Mouse (Mus musculus): ENCODE data around the gene Gm45208. TPM values are rescaled to one million over a fixed set of nuclear protein-coding genes. Genes with fewer than 3 reads are reported as not detected.

Gene Gm45208
- polyA plus RNA-seq, 1 experiment = 12.9 TPM

DNA sequence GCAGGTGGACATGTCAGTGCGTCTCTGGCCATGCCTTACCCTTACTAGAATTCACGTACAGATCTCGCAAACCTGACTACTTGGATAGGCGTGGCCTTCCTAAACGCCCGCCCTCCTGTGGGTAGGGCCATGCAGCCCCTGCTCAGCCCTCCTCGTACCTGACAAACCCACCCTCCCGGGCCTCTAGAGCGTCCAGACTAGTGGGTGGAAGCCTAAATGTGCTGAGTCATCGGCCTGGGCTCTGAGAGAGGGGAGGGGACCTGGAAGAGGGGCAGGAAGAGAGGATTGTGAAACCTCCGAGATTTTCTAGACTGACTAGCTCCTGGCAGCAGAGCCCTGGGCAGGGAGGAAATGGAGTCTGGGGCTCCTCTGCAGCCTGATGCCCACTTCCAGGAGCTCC, 43.7 kb downstream of the Gm45208 start:
- TF ChIP-seq GATA1 (IDR thresholded peaks at IDR 0.05; ENCODE audit: borderline replicate concordance, low read length) (no peak), FLI1 (IDR thresholded peaks at IDR 0.05; ENCODE audit: low read length) (no peak)
- H3K27me3 ChIP-seq (replicated peaks) = no peaks in the 10 kb centered on the region
- H3K4me3 ChIP-seq (replicated peaks) = peak overlapping the region; percentile 52
- H3K4me1 ChIP-seq = peaks cover 38% of the 10 kb centered on the region
- H3K36me3 ChIP-seq (replicated peaks; ENCODE audit: low read length) = peaks cover 55% of the 10 kb centered on the region
- H3K9me3 ChIP-seq = no peaks in the 10 kb centered on the region

DNA sequence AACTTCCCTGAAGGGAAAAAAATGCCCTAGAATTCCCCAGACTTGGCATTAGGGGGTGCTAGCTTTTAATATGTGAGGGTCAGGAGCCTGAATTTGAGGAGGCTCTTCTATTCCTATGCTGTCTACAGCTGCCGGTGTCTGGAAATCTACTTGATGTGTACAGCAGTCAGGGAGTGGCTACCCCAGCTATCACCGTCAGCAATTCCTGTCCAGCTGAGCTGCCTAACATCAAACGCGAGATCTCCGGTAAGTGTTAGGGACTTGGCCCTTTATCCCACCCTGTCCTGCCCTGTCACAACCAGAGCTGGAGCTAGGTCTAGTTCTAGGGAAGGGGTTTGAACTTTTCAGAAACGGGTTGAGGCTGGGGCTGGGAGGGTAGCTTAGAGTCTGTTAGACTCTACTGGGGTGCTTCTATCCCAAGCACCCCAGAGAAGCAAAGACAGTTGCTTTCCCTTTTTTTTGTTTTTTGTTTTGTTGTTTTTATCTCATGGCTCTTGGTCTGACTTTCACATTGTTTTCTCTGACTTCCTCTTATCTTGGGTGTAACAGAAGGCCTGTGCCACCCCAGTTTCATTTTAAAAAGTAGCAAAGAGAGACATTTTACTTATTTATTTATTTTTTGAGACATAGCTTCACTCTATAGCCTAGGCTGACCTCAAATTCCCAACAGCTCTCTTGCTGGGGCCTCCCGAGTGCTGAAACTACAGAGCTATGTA, 47.4 kb downstream of the Gm45208 start:
- Histone ChIP-seq H3K4me3 (replicated peaks) (no peak overlapping the region), H3K27me3 (replicated peaks) (no peaks in the 10 kb centered on the region), H3K9me3 (no peaks in the 10 kb centered on the region), H3K36me3 (replicated peaks; ENCODE audit: low read length) (peaks cover 89% of the 10 kb centered on the region), H3K4me1 (peaks cover 26% of the 10 kb centered on the region)
- no peak for TF ChIP-seq GATA1 (IDR thresholded peaks at IDR 0.05; ENCODE audit: borderline replicate concordance, low read length)
- TF ChIP-seq FLI1 (IDR thresholded peaks at IDR 0.05; ENCODE audit: low read length) = no peak

DNA sequence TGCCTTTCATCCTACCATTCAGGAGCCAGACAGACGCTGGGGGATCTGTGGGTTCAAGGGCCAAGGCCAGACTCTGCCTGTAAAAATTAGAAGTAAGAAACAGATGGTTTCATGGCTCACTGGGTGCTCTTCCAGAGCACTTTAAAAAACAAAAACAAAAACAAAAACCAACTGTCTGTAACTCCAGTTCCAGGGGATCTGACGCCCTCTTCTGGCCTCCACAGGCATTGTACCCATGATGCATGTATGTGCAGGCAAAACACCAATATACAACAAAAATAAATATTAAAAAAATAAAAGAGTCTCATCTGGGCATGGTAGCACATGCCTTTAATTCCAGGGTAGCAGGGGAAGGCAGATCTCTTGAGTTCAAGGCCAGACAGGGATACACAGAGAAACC, 50.7 kb downstream of the Gm45208 start:
- no peaks in the 10 kb centered on the region for H3K27me3 ChIP-seq (replicated peaks)
- H3K4me1 ChIP-seq = peaks cover 16% of the 10 kb centered on the region
- no peak overlapping the region for H3K4me3 ChIP-seq (replicated peaks)
- H3K9me3 ChIP-seq = no peaks in the 10 kb centered on the region
- peaks cover 73% of the 10 kb centered on the region for H3K36me3 ChIP-seq (replicated peaks; ENCODE audit: low read length)
- TF ChIP-seq FLI1 (IDR thresholded peaks at IDR 0.05; ENCODE audit: low read length) (no peak), GATA1 (IDR thresholded peaks at IDR 0.05; ENCODE audit: borderline replicate concordance, low read length) (no peak)

DNA sequence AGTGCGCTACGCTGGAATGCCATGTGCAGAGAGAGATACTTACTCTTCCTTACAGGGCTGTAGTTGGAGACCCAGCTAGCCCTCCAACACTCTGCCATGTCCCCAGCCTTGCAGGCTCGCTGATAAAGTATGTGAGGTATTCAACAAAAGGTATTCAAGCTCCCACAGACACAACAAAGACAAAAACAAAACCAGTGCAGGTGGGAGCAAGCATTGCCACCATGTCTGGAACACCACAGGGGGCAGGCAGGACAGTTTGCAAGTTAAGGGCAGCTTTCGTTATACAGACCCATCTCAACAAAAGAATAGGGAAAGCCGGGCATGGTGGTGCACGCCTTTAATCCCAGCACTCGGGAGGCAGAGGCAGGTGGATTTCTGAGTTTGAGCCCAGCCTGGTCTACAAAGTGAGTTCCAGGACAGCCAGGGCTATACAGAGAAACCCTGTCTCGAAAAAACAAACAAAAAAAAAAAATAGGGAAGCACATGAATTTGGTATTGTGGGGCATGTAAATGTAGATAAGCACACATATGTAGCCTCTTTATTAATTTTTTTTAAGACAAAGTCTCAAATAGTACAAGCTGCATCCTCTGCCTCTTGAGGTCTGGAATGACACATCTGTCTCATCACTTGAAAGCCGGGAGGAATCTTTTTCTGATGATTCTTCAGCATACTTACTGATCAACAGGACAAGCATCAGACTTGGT, 53.6 kb downstream of the Gm45208 start:
- H3K36me3 ChIP-seq (replicated peaks; ENCODE audit: low read length) = peaks cover 44% of the 10 kb centered on the region
- no peaks in the 10 kb centered on the region for H3K27me3 ChIP-seq (replicated peaks)
- TF ChIP-seq GATA1 (IDR thresholded peaks at IDR 0.05; ENCODE audit: borderline replicate concordance, low read length) = no peak
- TF ChIP-seq FLI1 (IDR thresholded peaks at IDR 0.05; ENCODE audit: low read length) = no peak
- no peaks in the 10 kb centered on the region for H3K9me3 ChIP-seq
- no peak overlapping the region for H3K4me3 ChIP-seq (replicated peaks)
- H3K4me1 ChIP-seq = peaks cover 28% of the 10 kb centered on the region

DNA sequence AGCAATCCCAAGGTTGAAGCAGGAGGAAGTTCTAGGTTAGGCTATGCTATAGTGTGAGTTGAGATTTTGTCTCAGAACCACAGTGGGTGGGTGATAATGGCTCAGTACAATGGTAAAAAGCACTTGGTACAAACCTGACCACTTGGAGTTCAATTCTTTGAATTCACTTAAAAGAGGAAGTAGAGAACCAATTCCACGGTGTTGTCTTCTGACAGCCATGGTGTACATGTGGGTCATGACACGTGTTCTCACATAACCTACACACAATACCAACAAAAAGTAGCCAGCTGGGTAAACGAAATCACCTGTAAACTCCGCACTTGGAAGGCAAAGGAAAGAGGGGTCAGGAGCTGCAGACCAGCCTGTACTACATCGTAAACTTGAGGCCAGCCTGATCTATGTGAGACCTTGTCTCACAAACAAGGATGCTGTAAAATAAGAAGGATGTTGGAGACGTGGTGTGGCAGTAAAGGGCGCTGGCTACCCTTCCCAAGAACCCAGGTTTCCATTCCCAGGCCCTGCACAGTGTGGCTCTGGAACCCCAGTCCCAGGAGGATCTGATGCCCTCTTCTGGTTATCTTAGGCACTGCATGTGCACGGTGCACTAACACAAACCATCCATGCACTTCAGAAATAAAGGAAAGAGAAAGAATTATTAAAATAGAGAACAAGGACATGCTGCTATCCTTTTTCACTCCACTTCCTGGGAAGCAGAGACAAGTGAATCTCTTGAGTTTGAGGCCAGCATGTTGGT, 54.5 kb downstream of the Gm45208 start:
- no peak overlapping the region for H3K4me3 ChIP-seq (replicated peaks)
- no peaks in the 10 kb centered on the region for H3K9me3 ChIP-seq
- H3K27me3 ChIP-seq (replicated peaks) = no peaks in the 10 kb centered on the region
- TF ChIP-seq GATA1 (IDR thresholded peaks at IDR 0.05; ENCODE audit: borderline replicate concordance, low read length) (no peak), FLI1 (IDR thresholded peaks at IDR 0.05; ENCODE audit: low read length) (no peak)
- peaks cover 36% of the 10 kb centered on the region for H3K36me3 ChIP-seq (replicated peaks; ENCODE audit: low read length)
- peaks cover 28% of the 10 kb centered on the region for H3K4me1 ChIP-seq

DNA sequence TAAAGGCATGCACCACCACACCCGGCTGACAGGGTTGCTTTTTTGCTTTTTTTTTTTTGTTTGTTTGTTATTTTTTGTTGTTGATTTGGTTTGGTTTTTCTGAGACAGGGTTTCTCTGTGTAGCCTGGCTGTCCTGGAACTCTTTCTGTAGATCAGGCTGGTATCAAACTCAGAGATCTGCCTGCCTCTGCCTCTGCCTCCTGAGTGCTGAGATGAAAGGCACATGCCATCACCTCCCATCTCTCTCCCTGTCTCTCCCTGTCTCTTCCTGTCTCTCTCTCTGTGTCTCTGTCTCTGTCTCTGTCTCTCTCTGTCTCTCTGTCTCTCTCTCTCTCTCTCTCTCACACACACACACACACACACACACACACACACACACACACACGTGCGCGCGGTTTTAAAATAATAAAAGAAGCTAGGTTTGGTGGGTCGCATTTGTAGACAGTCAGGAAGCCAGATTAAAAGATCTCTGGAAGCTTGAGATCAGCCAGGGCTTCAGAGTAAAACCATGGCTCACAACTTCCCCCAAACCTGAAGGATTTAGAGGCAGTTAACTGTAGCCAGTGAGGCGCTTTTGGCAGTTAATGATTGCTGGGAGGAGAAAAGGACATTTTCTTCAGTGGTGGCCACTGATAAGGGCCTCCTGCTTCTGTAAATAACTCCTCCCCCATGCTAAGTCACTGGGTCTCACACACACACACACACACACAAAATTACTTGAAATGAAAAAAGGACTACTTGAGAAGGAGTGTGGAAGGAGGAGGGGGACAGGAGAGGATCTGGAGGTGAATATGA, 56.6 kb downstream of the Gm45208 start:
- Histone ChIP-seq H3K9me3 (no peaks in the 10 kb centered on the region), H3K4me1 (peaks cover 28% of the 10 kb centered on the region), H3K36me3 (replicated peaks; ENCODE audit: low read length) (peaks cover 17% of the 10 kb centered on the region), H3K4me3 (replicated peaks) (peak overlapping the region; percentile 78), H3K27me3 (replicated peaks) (no peaks in the 10 kb centered on the region)
- no peak; the same call in 2 of the 3 replicates for TF ChIP-seq GATA1 (IDR thresholded peaks at IDR 0.05; ENCODE audit: borderline replicate concordance, low read length)
- TF ChIP-seq FLI1 (IDR thresholded peaks at IDR 0.05; ENCODE audit: low read length) = no peak

DNA sequence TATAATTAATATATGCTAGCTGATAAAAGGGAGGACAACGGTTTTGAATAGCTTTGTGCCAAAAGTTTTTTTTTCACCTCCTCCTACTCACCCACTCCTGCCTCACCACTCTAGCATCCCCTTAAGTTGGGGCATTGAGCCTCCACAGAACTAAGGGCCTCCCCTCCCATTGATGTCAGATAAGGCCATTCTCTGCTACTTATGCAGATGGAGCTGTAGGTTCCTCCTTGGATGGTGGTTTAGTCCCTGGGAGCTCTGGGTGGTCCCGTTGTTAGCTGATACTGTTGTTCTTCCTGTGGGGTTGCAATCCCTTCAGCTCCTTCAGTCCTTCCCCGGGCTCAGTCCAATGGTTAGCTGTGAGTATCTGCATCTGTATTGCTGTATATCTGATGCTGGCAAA, 57.2 kb downstream of the Gm45208 start:
- no peak overlapping the region for H3K4me3 ChIP-seq (replicated peaks)
- H3K27me3 ChIP-seq (replicated peaks) = no peaks in the 10 kb centered on the region
- TF ChIP-seq FLI1 (IDR thresholded peaks at IDR 0.05; ENCODE audit: low read length) (no peak), GATA1 (IDR thresholded peaks at IDR 0.05; ENCODE audit: borderline replicate concordance, low read length) (no peak)
- no peaks in the 10 kb centered on the region for H3K9me3 ChIP-seq
- peaks cover 28% of the 10 kb centered on the region for H3K4me1 ChIP-seq
- peaks cover 11% of the 10 kb centered on the region for H3K36me3 ChIP-seq (replicated peaks; ENCODE audit: low read length)

Other genes starting within 250 kb of the Gm45208 start
- gene Foxp3, start 148.6 kb upstream of the Gm45208 start, polyA plus RNA-seq (2012; ENCODE audit: insufficient read depth, low replicate concordance) = 3.1 TPM in 1 of 2 replicates, not detected in the other
- gene Ppp1r3f, start 148.0 kb upstream of the Gm45208 start, polyA plus RNA-seq (2012; ENCODE audit: insufficient read depth, low replicate concordance) = 0.54 and 1.3 TPM in 2 replicates
- 19.9 and 25.1 TPM in 2 replicates for gene Ccdc22, start 116.7 kb upstream of the Gm45208 start, polyA plus RNA-seq (2012; ENCODE audit: insufficient read depth, low replicate concordance)
- 0.03 TPM in 1 of 2 replicates, not detected in the other for gene Cacna1f, start 115.2 kb upstream of the Gm45208 start, polyA plus RNA-seq (2012; ENCODE audit: insufficient read depth, low replicate concordance)
- 1.4 TPM in 1 of 2 replicates, not detected in the other for gene Syp, start 83.8 kb upstream of the Gm45208 start, polyA plus RNA-seq (2012; ENCODE audit: insufficient read depth, low replicate concordance)
- 3.0 and 5.9 TPM in 2 replicates for gene Prickle3, start 65.0 kb upstream of the Gm45208 start, polyA plus RNA-seq (2012; ENCODE audit: insufficient read depth, low replicate concordance)
- 18.5 and 29.3 TPM in 2 replicates for gene Plp2, start 50.9 kb upstream of the Gm45208 start, polyA plus RNA-seq (2012; ENCODE audit: insufficient read depth, low replicate concordance)
- not detected in 2 replicates for gene Magix, start 41.0 kb upstream of the Gm45208 start, polyA plus RNA-seq (2012; ENCODE audit: insufficient read depth, low replicate concordance)
- 2.4 TPM in 1 of 2 replicates, not detected in the other for gene Gpkow, start 25.1 kb upstream of the Gm45208 start, polyA plus RNA-seq (2012; ENCODE audit: insufficient read depth, low replicate concordance)
- 8.7 and 24.6 TPM in 2 replicates for gene Wdr45, start 7.9 kb upstream of the Gm45208 start, polyA plus RNA-seq (2012; ENCODE audit: insufficient read depth, low replicate concordance)
- gene Praf2, start 6.2 kb downstream of the Gm45208 start, polyA plus RNA-seq (2012; ENCODE audit: insufficient read depth, low replicate concordance) = 28.2 and 91.3 TPM in 2 replicates
- 8.5 and 31.6 TPM in 2 replicates for gene Ccdc120, start 28.7 kb downstream of the Gm45208 start, polyA plus RNA-seq (2012; ENCODE audit: insufficient read depth, low replicate concordance)
- gene Tfe3, start 40.3 kb downstream of the Gm45208 start, polyA plus RNA-seq (2012; ENCODE audit: insufficient read depth, low replicate concordance) = 17.5 and 17.8 TPM in 2 replicates
- 7.5 and 16.3 TPM in 2 replicates for gene Gripap1, start 67.5 kb downstream of the Gm45208 start, polyA plus RNA-seq (2012; ENCODE audit: insufficient read depth, low replicate concordance)
- 0.15 TPM in 1 of 2 replicates, not detected in the other for gene Kcnd1, start 100.0 kb downstream of the Gm45208 start, polyA plus RNA-seq (2012; ENCODE audit: insufficient read depth, low replicate concordance)
- gene Otud5, start 119.1 kb downstream of the Gm45208 start, polyA plus RNA-seq (2012; ENCODE audit: insufficient read depth, low replicate concordance) = 89.2 and 180 TPM in 2 replicates
- 177 and 348 TPM in 2 replicates for gene Pim2, start 156.0 kb downstream of the Gm45208 start, polyA plus RNA-seq (2012; ENCODE audit: insufficient read depth, low replicate concordance)
- 99.5 and 147 TPM in 2 replicates for gene Slc35a2, start 161.8 kb downstream of the Gm45208 start, polyA plus RNA-seq (2012; ENCODE audit: insufficient read depth, low replicate concordance)
- gene Pqbp1, start 177.0 kb downstream of the Gm45208 start, polyA plus RNA-seq (2012; ENCODE audit: insufficient read depth, low replicate concordance) = 135 and 223 TPM in 2 replicates
- gene Timm17b, start 177.1 kb downstream of the Gm45208 start, polyA plus RNA-seq (2012; ENCODE audit: insufficient read depth, low replicate concordance) = 139 and 161 TPM in 2 replicates
- not detected in 2 replicates for gene Gm10491, start 185.6 kb downstream of the Gm45208 start, polyA plus RNA-seq (2012; ENCODE audit: insufficient read depth, low replicate concordance)
- gene Gm10490, start 187.3 kb downstream of the Gm45208 start, polyA plus RNA-seq (2012; ENCODE audit: insufficient read depth, low replicate concordance) = not detected in 2 replicates
- gene Pcsk1n, start 197.6 kb downstream of the Gm45208 start, polyA plus RNA-seq (2012; ENCODE audit: insufficient read depth, low replicate concordance) = 1.4 and 3.8 TPM in 2 replicates
- not detected in 2 replicates for gene Eras, start 206.4 kb downstream of the Gm45208 start, polyA plus RNA-seq (2012; ENCODE audit: insufficient read depth, low replicate concordance)
- 0.96 and 16.9 TPM in 2 replicates for gene Hdac6, start 225.6 kb downstream of the Gm45208 start, polyA plus RNA-seq (2012; ENCODE audit: insufficient read depth, low replicate concordance)